Mouse (Mus musculus): Measurements from ENCODE around the gene Traf3.

Gene Traf3

GRCm38 (mm10) chr12:111267673-111268325, 101.6 kb downstream of the Traf3 start:
- no peak for DNase-seq

- no peak for DNase-seq
Measured at GRCm38 (mm10) chr12:111270629-111271277, 104.6 kb downstream of the Traf3 start, which contains the start of gene Amn. Gene Amn (plus strand): TSS chr12:111271095.

GRCm38 (mm10) chr12:111271406-111271805, 105.2 kb downstream of the Traf3 start:
- DNase-seq: no peak

- no peak for DNase-seq
Measured at GRCm38 (mm10) chr12:111271966-111272365, 105.8 kb downstream of the Traf3 start.

GRCm38 (mm10) chr12:111272420-111272819, 106.2 kb downstream of the Traf3 start:
- DNase-seq: peak; percentile 83

- DNase-seq: peak; percentile 22
Measured at GRCm38 (mm10) chr12:111274006-111274405, 107.8 kb downstream of the Traf3 start.

GRCm38 (mm10) chr12:111274447-111275149, 108.4 kb downstream of the Traf3 start:
- peak; percentile 23 for DNase-seq

- DNase-seq: no peak
Measured at GRCm38 (mm10) chr12:111275150-111275841, 109.1 kb downstream of the Traf3 start.

- no peak for DNase-seq
Measured at GRCm38 (mm10) chr12:111276371-111276770, 110.2 kb downstream of the Traf3 start.

GRCm38 (mm10) chr12:111283573-111283972, 117.4 kb downstream of the Traf3 start:
- no peak for DNase-seq

- DNase-seq: no peak
Measured at GRCm38 (mm10) chr12:111284532-111284931, 118.4 kb downstream of the Traf3 start.

GRCm38 (mm10) chr12:111293025-111293424, 126.9 kb downstream of the Traf3 start:
- peak; percentile 44 for DNase-seq

- no peak for DNase-seq
Measured at GRCm38 (mm10) chr12:111301322-111302017, 135.3 kb downstream of the Traf3 start.

- DNase-seq: no peak
Measured at GRCm38 (mm10) chr12:111302018-111302345, 135.8 kb downstream of the Traf3 start.

- DNase-seq: no peak
Measured at GRCm38 (mm10) chr12:111303702-111304337, 137.7 kb downstream of the Traf3 start.

GRCm38 (mm10) chr12:111306821-111307220, 140.7 kb downstream of the Traf3 start:
- no peak for DNase-seq

- no peak for DNase-seq
Measured at GRCm38 (mm10) chr12:111309256-111309655, 143.1 kb downstream of the Traf3 start.

- DNase-seq: no peak
Measured at GRCm38 (mm10) chr12:111309931-111310330, 143.8 kb downstream of the Traf3 start.

GRCm38 (mm10) chr12:111311775-111312174, 145.6 kb downstream of the Traf3 start:
- no peak for DNase-seq

- no peak for DNase-seq
Measured at GRCm38 (mm10) chr12:111314273-111314672, 148.1 kb downstream of the Traf3 start.
